Mouse (Mus musculus): ENCODE results near the gene Dag1. TPM values are rescaled to one million over a fixed set of nuclear protein-coding genes. Genes with fewer than 3 reads are reported as not detected.
A peak's percentile ranks its signal among the peaks of the same experiment; 100 is the strongest.

Dag1 gene
- polyA plus RNA-seq, 1 experiment from 2014 or later = 336 TPM

DNA sequence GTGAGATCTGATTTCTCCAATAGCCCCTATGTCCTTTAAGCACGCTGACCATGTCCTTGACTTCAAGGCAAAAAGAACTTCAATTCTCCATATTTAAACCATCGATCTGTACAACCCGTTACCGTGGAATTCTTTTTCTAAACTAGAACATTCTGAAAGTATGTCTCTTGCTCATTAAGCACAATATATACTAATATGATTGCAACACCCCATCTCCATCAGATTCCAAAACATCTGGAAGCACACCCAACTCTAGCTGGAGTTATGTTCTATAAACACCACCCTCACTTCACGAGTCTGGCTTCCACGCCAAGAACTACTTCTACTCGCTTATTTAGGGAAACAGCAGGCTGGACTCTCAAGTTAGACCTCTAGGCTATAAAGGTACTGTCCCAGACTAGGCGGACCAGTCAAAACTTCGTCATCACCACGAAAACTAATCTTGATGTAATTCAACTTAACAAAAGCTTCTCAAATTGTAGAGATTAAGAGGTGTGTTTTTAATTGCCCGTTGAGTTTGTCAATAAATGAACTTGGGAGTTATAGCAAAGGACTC, 1.2 kb downstream of the Dag1 start:
- no peak for DNase-seq (ENCODE audit: low read depth, low spot score)
- ChIA-PET CTCF (interaction anchor here (0.6 to 1.7 kb wide), 2 partner anchors 11 to 23 kb away, joined by 3 to 5 read pairs; no protein-coding TSS in a partner anchor), POLR2A (interaction anchor here (1.2 to 2.3 kb wide), 3 partner anchors 13 to 184 kb away, joined by 3 to 5 read pairs (median 3); no protein-coding TSS in a partner anchor)
- no peak for TF ChIP-seq CTCF (IDR thresholded peaks at IDR 0.05)
- no peaks in the 10 kb centered on the region for H3K27me3 ChIP-seq
- in situ Hi-C loops (cut with MboI; ENCODE audit: low pct_unique_long_range_greater_than_20kb) = no loop called here
- no peak for ATAC-seq

DNA sequence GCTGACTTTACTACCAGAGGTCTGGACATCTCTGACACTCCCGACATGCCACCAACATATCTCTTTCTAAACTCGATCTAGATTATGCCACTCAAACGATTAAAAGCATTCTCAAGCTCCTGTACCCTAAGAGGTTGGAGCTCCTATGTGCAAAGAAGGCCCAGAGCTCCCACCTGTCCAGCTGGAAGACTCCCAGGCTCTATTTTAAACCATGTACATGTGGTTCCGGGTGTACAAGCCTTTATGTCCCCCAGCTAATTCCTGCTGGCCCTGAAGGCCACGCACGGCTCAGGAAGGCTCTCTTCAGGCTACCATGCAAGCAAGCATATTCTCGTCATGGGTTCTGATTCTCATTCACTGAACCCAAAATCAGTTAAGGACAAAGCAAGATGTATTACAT, 1.9 kb downstream of the Dag1 start:
- CTCF ChIA-PET = interaction anchor here (0.9 to 1.7 kb wide), 3 partner anchors 22 to 36 kb away, joined by 3 to 6 read pairs (median 5); no protein-coding TSS in a partner anchor
- DNase-seq (ENCODE audit: low read depth, low spot score) = no peak
- H3K27me3 ChIP-seq = no peaks in the 10 kb centered on the region
- TF ChIP-seq CTCF (IDR thresholded peaks at IDR 0.05) = no peak
- in situ Hi-C loops (cut with MboI; ENCODE audit: low pct_unique_long_range_greater_than_20kb) = no loop called here
- ATAC-seq = no peak
- POLR2A ChIA-PET = no interaction called here

DNA sequence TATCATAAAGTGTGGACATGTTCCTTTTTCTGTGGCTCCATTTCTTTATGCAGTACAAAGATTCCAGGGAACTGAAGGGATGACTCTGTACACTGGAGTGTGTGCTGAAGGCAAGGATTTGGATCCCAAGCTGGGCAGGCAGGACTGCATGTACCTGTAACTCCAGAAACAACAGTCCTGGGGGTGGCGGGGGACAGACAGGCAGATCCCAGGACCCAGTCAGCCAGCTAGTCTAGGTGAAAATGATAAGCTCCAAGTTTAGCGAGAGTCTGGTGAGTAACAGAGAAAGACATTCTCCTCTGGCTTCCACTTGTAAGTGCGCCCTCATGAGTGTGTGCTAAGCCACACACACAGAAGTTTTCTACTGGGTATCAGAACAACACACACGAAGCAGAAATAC, 3.2 kb downstream of the Dag1 start:
- TF ChIP-seq CTCF (IDR thresholded peaks at IDR 0.05) = no peak
- ChIA-PET POLR2A (interaction anchor here (0.6 kb wide), 1 partner anchor 156 kb away, joined by 4 read pairs; no protein-coding TSS in a partner anchor), CTCF (interaction anchor here (0.9 to 2.5 kb wide), 10 partner anchors 9 to 56 kb away, joined by 3 to 6 read pairs (median 4); no protein-coding TSS in a partner anchor)
- ATAC-seq (no peak), DNase-seq (ENCODE audit: low read depth, low spot score) (no peak)
- in situ Hi-C loops (cut with MboI; ENCODE audit: low pct_unique_long_range_greater_than_20kb) = no loop called here
- H3K27me3 ChIP-seq = no peaks in the 10 kb centered on the region

DNA sequence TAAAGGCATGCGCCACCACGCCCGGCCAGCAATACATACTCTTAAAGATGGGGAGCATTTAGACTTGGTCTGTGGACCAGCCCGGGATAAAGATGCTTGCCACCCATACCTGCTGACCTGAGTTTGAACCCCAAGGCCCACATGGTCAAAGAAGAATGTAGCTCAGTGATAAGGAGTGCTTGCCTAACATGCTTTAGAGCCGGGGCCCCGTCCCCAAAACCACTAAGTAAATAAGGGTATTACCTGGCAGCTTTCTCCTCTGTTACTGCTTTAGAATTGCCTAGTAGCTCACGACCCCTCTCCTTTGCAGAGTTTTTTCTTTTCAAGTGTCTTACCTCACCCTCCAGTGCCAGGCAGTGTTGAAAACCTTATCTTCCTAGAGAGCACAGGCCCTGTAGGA, 11.0 kb downstream of the Dag1 start:
- ATAC-seq = no peak
- in situ Hi-C loops (cut with MboI; ENCODE audit: low pct_unique_long_range_greater_than_20kb) = no loop called here
- no peaks in the 10 kb centered on the region for H3K27me3 ChIP-seq
- DNase-seq (ENCODE audit: low read depth, low spot score) = no peak
- TF ChIP-seq CTCF (IDR thresholded peaks at IDR 0.05) = no peak
- ChIA-PET CTCF (interaction anchor here (1.0 to 1.6 kb wide), 2 partner anchors 25 to 31 kb away, joined by 3 to 4 read pairs; no protein-coding TSS in a partner anchor), POLR2A (interaction anchor here (1.1 kb wide), 1 partner anchor 41 kb away, joined by 5 read pairs; no protein-coding TSS in a partner anchor)

DNA sequence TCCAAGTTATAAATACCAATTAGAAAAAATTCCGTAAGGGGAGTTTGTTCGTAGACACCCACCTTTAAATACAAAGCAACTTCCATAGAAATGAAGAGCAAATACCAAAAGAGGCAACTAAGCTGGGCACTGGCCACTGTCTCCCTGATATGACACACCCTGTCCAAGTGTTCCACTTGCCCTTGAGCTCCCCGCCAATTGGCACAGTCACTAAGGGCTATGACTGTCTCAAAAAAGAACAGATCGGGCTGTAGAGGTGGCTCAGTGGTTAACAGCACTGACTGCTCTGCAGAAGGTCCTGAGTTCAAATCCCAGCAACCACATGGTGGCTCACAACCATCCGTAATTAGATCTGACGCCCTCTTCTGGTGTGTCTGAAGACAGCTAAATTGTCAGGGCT, 11.9 kb downstream of the Dag1 start:
- ChIA-PET POLR2A (interaction anchor here (1.1 kb wide), 1 partner anchor 40 kb away, joined by 5 read pairs; no protein-coding TSS in a partner anchor), CTCF (interaction anchor here (0.6 to 1.4 kb wide), 3 partner anchors 9 to 35 kb away, joined by 3 read pairs; no protein-coding TSS in a partner anchor)
- no peak for DNase-seq (ENCODE audit: low read depth, low spot score)
- H3K27me3 ChIP-seq = no peaks in the 10 kb centered on the region
- TF ChIP-seq CTCF (IDR thresholded peaks at IDR 0.05) = no peak
- in situ Hi-C loops (cut with MboI; ENCODE audit: low pct_unique_long_range_greater_than_20kb) = no loop called here
- ATAC-seq = no peak

DNA sequence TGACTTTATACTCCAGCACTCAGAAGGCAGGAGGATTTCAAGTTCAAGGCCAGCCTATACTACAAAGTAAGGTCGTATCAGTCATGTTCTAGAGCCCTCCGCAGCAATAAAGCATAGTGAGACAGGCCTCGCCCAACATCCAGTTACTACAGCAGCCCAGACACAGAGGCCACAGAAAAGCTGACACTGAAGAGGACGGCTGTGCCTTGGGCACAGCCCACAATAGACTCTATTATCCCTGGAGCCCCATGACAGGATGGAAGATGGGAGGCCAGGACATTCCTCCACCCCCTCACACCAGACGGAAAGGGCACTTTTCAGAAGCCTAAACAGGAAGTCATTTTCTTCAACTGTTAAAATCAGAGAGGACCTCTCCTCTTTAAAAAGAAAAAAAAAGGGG, 14.8 kb downstream of the Dag1 start:
- CTCF ChIA-PET = interaction anchor here (0.7 kb wide), 1 partner anchor 12 kb away, joined by 4 read pairs; no protein-coding TSS in a partner anchor
- no peaks in the 10 kb centered on the region for H3K27me3 ChIP-seq
- TF ChIP-seq CTCF (IDR thresholded peaks at IDR 0.05) = no peak
- ATAC-seq (no peak), DNase-seq (ENCODE audit: low read depth, low spot score) (no peak)
- POLR2A ChIA-PET = no interaction called here
- in situ Hi-C loops (cut with MboI; ENCODE audit: low pct_unique_long_range_greater_than_20kb) = no loop called here

DNA sequence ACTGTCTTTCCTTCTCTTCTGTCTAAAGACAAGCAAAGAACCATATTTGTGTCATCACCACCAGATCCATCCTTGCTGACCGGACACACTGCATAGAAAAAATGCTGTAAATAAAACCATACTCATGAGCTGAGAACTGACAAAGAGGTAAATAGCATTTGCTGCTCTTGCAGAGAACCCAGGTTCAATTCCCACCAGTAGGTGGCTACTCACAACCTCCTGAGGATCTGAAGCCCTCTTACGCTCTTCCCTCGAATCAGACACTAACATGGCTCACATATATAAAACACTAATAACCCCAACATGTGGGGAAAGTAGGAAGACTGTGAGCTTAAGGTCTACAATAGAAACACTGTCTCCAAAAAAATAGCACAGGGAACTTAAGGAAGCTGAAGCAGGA, 18.8 kb downstream of the Dag1 start:
- ChIA-PET POLR2A (interaction anchor here (1.3 kb wide), 1 partner anchor 19 kb away, joined by 3 read pairs; no protein-coding TSS in a partner anchor), CTCF (interaction anchor here (0.7 to 3.0 kb wide), 5 partner anchors 10 to 26 kb away, joined by 3 to 10 read pairs (median 4); no protein-coding TSS in a partner anchor)
- in situ Hi-C loops (cut with MboI; ENCODE audit: low pct_unique_long_range_greater_than_20kb) = no loop called here
- TF ChIP-seq CTCF (IDR thresholded peaks at IDR 0.05) = peak; percentile 24
- H3K27me3 ChIP-seq = no peaks in the 10 kb centered on the region
- no peak for ATAC-seq
- DNase-seq (ENCODE audit: low read depth, low spot score) = no peak

DNA sequence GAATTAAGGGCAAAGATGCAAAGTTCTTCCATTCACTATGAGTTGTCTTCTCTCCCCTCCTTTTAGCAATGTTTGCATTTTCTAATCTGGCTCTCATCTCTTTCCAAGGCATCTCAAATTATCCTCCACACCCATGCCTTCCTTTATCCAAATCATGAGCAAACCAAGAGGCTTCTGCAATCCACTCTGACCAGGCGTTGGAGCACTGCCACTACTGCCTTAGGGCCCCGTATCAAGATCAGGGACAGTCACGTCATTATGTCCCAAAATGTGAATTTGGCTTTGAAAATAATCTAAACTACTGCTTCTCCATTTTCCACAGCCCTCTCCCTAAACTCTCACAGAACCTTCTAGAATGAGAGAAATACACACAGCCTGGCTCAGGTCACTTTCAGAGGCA, 19.2 kb downstream of the Dag1 start:
- H3K27me3 ChIP-seq = no peaks in the 10 kb centered on the region
- CTCF ChIA-PET = interaction anchor here (1.8 to 3.0 kb wide), 3 partner anchors 16 to 19 kb away, joined by 4 to 10 read pairs (median 6); no protein-coding TSS in a partner anchor
- TF ChIP-seq CTCF (IDR thresholded peaks at IDR 0.05) = no peak
- no peak for DNase-seq (ENCODE audit: low read depth, low spot score)
- ATAC-seq = no peak
- POLR2A ChIA-PET = no interaction called here
- in situ Hi-C loops (cut with MboI; ENCODE audit: low pct_unique_long_range_greater_than_20kb) = no loop called here

DNA sequence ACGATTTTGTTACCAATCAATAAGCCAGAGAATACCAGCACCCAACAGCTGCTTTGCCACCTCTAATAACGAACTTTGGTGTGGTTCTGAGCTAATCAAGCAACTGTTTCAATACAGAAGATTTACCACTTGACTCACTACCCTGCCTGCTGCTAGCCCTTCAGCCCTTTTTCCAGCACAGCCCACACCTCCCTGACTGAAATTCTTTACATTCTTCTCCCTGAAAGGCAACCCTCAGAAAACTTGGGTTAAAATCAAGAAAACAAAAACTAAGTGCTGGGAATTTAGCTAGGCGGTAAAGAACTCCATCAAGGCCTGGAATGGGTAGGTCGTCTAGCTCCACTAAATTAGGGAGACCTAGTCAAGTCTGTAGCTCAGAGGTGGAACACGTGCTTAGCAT, 23.8 kb downstream of the Dag1 start:
- peak; percentile 44 for ATAC-seq
- ChIA-PET CTCF (interaction anchor here (0.8 to 1.2 kb wide), 4 partner anchors 12 to 44 kb away, joined by 3 to 5 read pairs (median 4); no protein-coding TSS in a partner anchor), POLR2A (interaction anchor here (0.6 to 1.8 kb wide), 3 partner anchors 10 to 39 kb away, joined by 3 to 8 read pairs (median 7); no protein-coding TSS in a partner anchor)
- no peak for TF ChIP-seq CTCF (IDR thresholded peaks at IDR 0.05)
- no peak for DNase-seq (ENCODE audit: low read depth, low spot score)
- in situ Hi-C loops (cut with MboI; ENCODE audit: low pct_unique_long_range_greater_than_20kb) = no loop called here
- H3K27me3 ChIP-seq = no peaks in the 10 kb centered on the region

DNA sequence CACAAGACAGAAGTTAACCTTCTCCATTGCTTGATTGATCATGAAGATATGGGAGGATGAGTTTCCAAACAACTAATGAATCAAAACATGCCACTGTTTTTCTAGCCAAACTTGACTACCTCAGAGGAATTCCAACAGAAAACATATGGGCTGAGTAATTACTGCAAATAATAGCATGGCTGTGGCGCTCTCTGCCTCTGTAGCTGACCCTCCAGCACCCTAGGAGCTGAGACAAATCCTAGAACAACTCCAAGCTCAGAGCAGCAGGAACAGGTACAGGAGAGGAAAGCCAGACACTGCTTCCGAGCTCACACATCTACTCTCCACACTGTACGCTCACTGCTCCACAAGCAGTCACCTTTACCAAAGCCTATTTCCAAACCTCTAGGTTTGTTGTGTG, 24.9 kb downstream of the Dag1 start:
- in situ Hi-C loops (cut with MboI; ENCODE audit: low pct_unique_long_range_greater_than_20kb) = no loop called here
- no peaks in the 10 kb centered on the region for H3K27me3 ChIP-seq
- ATAC-seq (no peak), DNase-seq (ENCODE audit: low read depth, low spot score) (no peak)
- CTCF ChIA-PET = interaction anchor here (0.7 to 2.7 kb wide), 5 partner anchors 11 to 40 kb away, joined by 3 to 11 read pairs (median 5); no protein-coding TSS in a partner anchor
- POLR2A ChIA-PET = interaction anchor here (1.6 to 1.8 kb wide), 2 partner anchors 9 to 17 kb away, joined by 7 to 8 read pairs; no protein-coding TSS in a partner anchor
- no peak for TF ChIP-seq CTCF (IDR thresholded peaks at IDR 0.05)

DNA sequence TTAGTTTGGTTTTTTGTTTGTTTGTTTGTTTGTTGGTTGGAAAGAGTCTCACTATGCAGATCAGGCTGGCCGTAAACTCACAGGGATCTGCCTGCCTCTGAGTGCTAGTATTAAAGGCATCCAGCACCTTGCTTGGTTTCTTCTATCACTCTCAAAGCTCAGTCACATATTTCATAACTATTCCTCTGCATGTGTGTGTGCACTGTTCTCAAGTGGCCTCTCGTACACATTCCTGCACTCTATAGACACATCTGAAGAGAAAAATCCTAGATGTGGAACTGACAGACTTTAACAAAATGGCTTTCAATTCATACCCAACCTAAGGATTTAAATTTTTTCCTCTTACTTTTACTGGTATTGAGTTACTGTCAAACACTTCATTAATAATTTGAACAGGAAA, 25.4 kb downstream of the Dag1 start:
- POLR2A ChIA-PET = interaction anchor here (1.6 to 1.8 kb wide), 2 partner anchors 9 to 17 kb away, joined by 7 to 8 read pairs; no protein-coding TSS in a partner anchor
- H3K27me3 ChIP-seq = no peaks in the 10 kb centered on the region
- no peak for TF ChIP-seq CTCF (IDR thresholded peaks at IDR 0.05)
- ATAC-seq (no peak), DNase-seq (ENCODE audit: low read depth, low spot score) (no peak)
- in situ Hi-C loops (cut with MboI; ENCODE audit: low pct_unique_long_range_greater_than_20kb) = no loop called here
- CTCF ChIA-PET = interaction anchor here (0.9 to 2.7 kb wide), 6 partner anchors 10 to 105 kb away, joined by 3 to 11 read pairs (median 4); no protein-coding TSS in a partner anchor

Measured in Patski (cell line).